Mouse (Mus musculus) MEL (cell line): ENCODE results near the gene Cenpm. TPM values are rescaled to one million over a fixed set of nuclear protein-coding genes. Genes with fewer than 3 reads are reported as not detected.
A peak's percentile ranks its signal among the peaks of the same experiment; 100 is the strongest.

ENCODE experiments used
- DNase-seq: peaks from one replicate; pipeline ENCODE4 v3.0.0; 2011; ENCODE audit warnings: low read depth, low spot score
- H3K27ac ChIP-seq: 2 replicates; pipeline ENCODE4 v1.5.1; 2012; ENCODE audit warnings: low read depth, mild to moderate bottlenecking, control low read depth, low read length, moderate library complexity; ENCODE audit not compliant: control insufficient read depth
- H3K27me3 ChIP-seq, 2 experiments: fragments of 150-350 bp in 1 of 2; sonication (generic) in 1 of 2; 2 replicates each; pipeline ENCODE4 v1.6.1; 2012; ENCODE audit warnings: low read length in 2 of 2, mild to moderate bottlenecking in 2 of 2, improper control_type of control experiment in 1 of 2, moderate library complexity in 1 of 2; ENCODE audit not compliant: insufficient read depth in 2 of 2, control insufficient read depth in 1 of 2
- H3K36me3 ChIP-seq, 2 experiments: 2 replicates each; pipeline ENCODE4 v1.6.1; 2012 to 2014; ENCODE audit warnings: low read length in 2 of 2, improper control_type of control experiment in 1 of 2, inconsistent platforms in 1 of 2, mild to moderate bottlenecking in 1 of 2; ENCODE audit not compliant: insufficient read depth in 2 of 2, control insufficient read depth in 1 of 2
- H3K4me1 ChIP-seq, 2 experiments: fragments of 150-350 bp in 1 of 2; sonication (generic) in 1 of 2; 2 replicates each; pipeline ENCODE4 v1.6.1; 2012; ENCODE audit warnings: low read length in 2 of 2, improper control_type of control experiment in 1 of 2, mild to moderate bottlenecking in 1 of 2; ENCODE audit not compliant: insufficient read depth in 2 of 2, control insufficient read depth in 1 of 2
- H3K4me3 ChIP-seq, 2 experiments: fragments of 150-350 bp in 1 of 2; sonication (generic) in 1 of 2; 2 replicates each; pipeline ENCODE4 v1.5.1; 2012; ENCODE audit warnings: low read depth in 2 of 2, low read length in 2 of 2, mild to moderate bottlenecking in 2 of 2, moderate library complexity in 2 of 2, control low read depth in 1 of 2, improper control_type of control experiment in 1 of 2; ENCODE audit not compliant: control insufficient read depth in 1 of 2, insufficient read depth in 1 of 2
- H3K79me2 ChIP-seq: 2 replicates; pipeline ENCODE4 v1.6.1; 2012; ENCODE audit warnings: mild to moderate bottlenecking, low read length, moderate library complexity; ENCODE audit not compliant: control insufficient read depth, poor library complexity, insufficient read depth
- H3K9ac ChIP-seq: 2 replicates; pipeline ENCODE4 v1.6.1; 2012; ENCODE audit warnings: low read depth, mild to moderate bottlenecking, control low read depth, low read length, moderate library complexity; ENCODE audit not compliant: control insufficient read depth, poor library complexity, severe bottlenecking
- H3K9me3 ChIP-seq: fragments of 150-350 bp; sonication (generic); replicated peaks from 2 replicates; pipeline ENCODE4 v1.6.1; 2012; ENCODE audit warnings: mild to moderate bottlenecking, low read length, improper control_type of control experiment, moderate library complexity; ENCODE audit not compliant: insufficient read depth
- BHLHE40 ChIP-seq: IDR thresholded peaks from 2 replicates; pipeline ENCODE4 v1.6.1; 2012; ENCODE audit warnings: low read depth, mild to moderate bottlenecking, inconsistent platforms, low read length, improper control_type of control experiment, borderline replicate concordance
- EP300 ChIP-seq, 2 experiments: IDR thresholded peaks; 2 replicates each; pipeline ENCODE4 v1.6.1; 2011; ENCODE audit warnings: improper control_type of control experiment in 2 of 2, low read length in 2 of 2, low read depth in 1 of 2, mild to moderate bottlenecking in 1 of 2
- ETS1 ChIP-seq: IDR thresholded peaks from 2 replicates; pipeline ENCODE4 v1.6.1; 2012; ENCODE audit warnings: low read depth, mild to moderate bottlenecking, inconsistent platforms, low read length, improper control_type of control experiment, moderate library complexity
- GABPA ChIP-seq: IDR thresholded peaks from 2 replicates; pipeline ENCODE4 v1.6.1; 2012; ENCODE audit warnings: low read depth, mild to moderate bottlenecking, inconsistent platforms, low read length, improper control_type of control experiment, moderate library complexity
- GATA1 ChIP-seq: IDR thresholded peaks from 2 replicates; pipeline ENCODE4 v1.6.1; 2011; ENCODE audit warnings: low read depth, low read length, improper control_type of control experiment
- RCOR1 ChIP-seq: IDR thresholded peaks from 2 replicates; pipeline ENCODE4 v1.6.1; 2012; ENCODE audit warnings: low read depth, mild to moderate bottlenecking, inconsistent platforms, low read length, improper control_type of control experiment
- polyA plus RNA-seq, 2 experiments: library from polyadenylated mRNA; stranded (reverse) in 1 of 2; unstranded in 1 of 2; fragments of >175 nt in 1 of 2; fragments of >200 nt in 1 of 2; gene quantifications; 2 replicates each; pipeline versions ENCODE4 v1.2.1 to v1.2.4; 2012; ENCODE audit warnings: low replicate concordance in 2 of 2, low read depth in 1 of 2; ENCODE audit not compliant: insufficient read length in 2 of 2, insufficient read depth in 1 of 2, missing spikeins in 1 of 2
- total RNA-seq: library from RNA; depleted of rRNA; stranded (reverse); fragments of 300-350 nt; gene quantifications from 2 replicates; pipeline ENCODE4 v1.2.3, GENCODE M21; 2012

The Cenpm gene
- total and polyA plus RNA-seq, 3 experiments: 23.7 to 56.3 TPM; not detected in 1

DNA sequence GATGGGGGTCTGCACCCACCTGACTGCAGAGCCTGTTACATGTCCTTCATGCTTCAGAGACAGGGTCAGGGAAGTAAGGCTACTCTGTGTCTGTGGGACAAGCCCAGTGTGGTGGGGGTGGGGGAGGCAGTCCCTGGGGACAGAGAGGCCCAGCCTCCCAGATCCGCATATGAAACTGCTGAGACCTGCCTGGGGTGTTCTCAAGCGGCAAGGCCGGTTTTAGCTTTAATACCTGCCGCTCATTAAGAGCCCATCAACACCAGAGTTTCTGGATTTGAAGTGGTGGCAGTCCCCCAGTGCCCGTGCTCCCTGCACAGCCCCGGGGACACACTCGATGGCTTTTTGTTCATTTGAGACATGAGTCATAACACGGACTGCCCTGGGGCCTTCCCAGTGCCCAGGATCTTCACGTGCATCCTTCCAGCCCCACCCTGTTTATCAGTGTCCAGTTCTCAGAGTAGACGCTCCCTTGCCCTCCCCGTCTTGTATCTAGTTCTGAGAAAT, 15.0 kb downstream of the Cenpm start:
- no peaks in the 10 kb centered on the region for H3K27me3 ChIP-seq
- H3K36me3 ChIP-seq: peaks cover 0 to 7% of the 10 kb centered on the region in 2 experiments; a peak in 2 of 4 replicates
- peaks cover 0 to 27% of the 10 kb centered on the region in 2 experiments; a peak in 3 of 4 replicates for H3K4me1 ChIP-seq
- TF ChIP-seq GABPA: no peak
- TF ChIP-seq BHLHE40: 0 out of 2 replicates have a peak, but pooled peaks have one; percentile 31
- H3K9ac ChIP-seq: no peak overlapping the region
- H3K4me3 ChIP-seq: no peak overlapping the region
- DNase-seq: no peak
- no peaks in the 10 kb centered on the region for H3K79me2 ChIP-seq
- H3K9me3 ChIP-seq: no peaks in the 10 kb centered on the region
- no peak overlapping the region for H3K27ac ChIP-seq

DNA sequence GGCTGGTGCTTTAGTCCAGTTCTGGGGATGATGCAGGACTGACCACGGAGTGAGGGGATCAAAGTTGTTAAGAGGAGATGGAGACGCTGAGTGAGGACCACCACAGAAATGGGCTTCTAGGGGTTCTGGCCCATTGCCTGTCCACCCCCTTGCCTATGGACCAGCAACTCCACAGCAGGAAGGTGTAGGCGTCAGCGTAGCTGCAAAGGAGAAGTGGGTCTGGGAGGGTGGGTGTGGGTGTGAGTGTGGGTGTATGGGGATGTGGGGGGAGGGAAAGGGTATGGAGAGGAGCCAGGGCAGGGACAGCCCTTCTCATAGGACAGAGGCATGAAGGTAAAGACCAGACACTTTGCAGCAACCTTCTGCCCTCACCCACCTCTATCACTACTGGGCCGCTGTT, 18.8 kb downstream of the Cenpm start:
- DNase-seq: peak; percentile 31
- H3K27ac ChIP-seq: no peak overlapping the region
- H3K4me3 ChIP-seq: no peak overlapping the region
- H3K4me1 ChIP-seq: peaks cover 0 to 36% of the 10 kb centered on the region in 2 experiments; a peak in 3 of 4 replicates
- H3K27me3 ChIP-seq: no peaks in the 10 kb centered on the region
- TF ChIP-seq EP300 (IDR thresholded peaks at IDR 0.05; ENCODE audit: low read depth in 1 of 2, low read length in 2 of 2) (0 out of 4 replicates have a peak, but pooled peaks of 1 of the 2 experiments have one; percentile 25), RCOR1 (no peak)
- H3K79me2 ChIP-seq: no peaks in the 10 kb centered on the region
- H3K9ac ChIP-seq: no peak overlapping the region
- no peaks in the 10 kb centered on the region for H3K9me3 ChIP-seq
- peaks cover 0 to 7% of the 10 kb centered on the region in 2 experiments; a peak in 2 of 4 replicates for H3K36me3 ChIP-seq

DNA sequence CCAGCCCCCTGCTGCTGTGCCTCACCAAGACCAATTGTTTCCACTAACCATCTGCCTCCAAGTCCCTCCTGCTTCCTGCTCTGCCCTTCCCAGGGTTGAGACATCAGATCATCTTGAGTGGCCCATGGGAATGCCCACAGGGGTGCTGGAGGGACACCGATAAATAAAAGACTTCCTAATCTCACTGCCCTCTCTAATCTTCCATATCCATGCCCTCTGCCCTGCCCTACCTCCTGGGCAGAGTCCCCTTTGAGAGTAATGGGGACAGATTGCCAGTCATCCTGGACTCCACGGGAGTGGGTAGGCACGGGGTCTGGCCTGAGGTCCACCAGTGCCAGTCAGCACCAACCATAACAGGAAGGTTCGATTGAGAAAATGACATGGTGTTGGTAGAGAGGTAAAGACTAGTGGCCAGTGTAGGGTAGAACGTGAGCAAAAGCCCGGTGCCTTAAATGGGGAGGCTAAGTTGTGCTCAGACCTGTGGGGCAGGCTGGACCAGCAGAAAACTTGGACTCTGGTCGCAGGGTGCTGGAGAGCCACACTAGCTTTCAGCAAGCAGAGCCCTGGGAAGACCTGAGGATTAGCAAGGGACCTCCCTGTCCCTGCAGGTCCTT, 19.8 kb downstream of the Cenpm start:
- peak overlapping the region; percentile 45 to 54 for H3K4me3 ChIP-seq

More for the DNA sequence above, 19.8 kb downstream of the Cenpm start:
- Histone ChIP-seq H3K9me3 (no peaks in the 10 kb centered on the region), H3K27me3 (no peaks in the 10 kb centered on the region), H3K9ac (no peak overlapping the region), H3K4me1 (peaks cover 0 to 28% of the 10 kb centered on the region in 2 experiments; a peak in 3 of 4 replicates), H3K27ac (no peak overlapping the region), H3K79me2 (no peaks in the 10 kb centered on the region), H3K36me3 (peaks cover 0 to 6% of the 10 kb centered on the region in 2 experiments; a peak in 2 of 4 replicates)
- DNase-seq: peak; percentile 24
- TF ChIP-seq GATA1 (peak; percentile 12; the same call in 1 of the 2 replicates), ETS1 (no peak)
